Mouse (Mus musculus) erythroblast, embryonic 14.5 days (primary cell): Measurements from ENCODE around the gene BC052040. TPM values are rescaled to one million over a fixed set of nuclear protein-coding genes. Genes with fewer than 3 reads are reported as not detected.

Source experiments
- H3K27me3 ChIP-seq: 2 replicates; pipeline ENCODE4 v1.6.1; 2012; ENCODE audit warnings: inconsistent platforms; ENCODE audit not compliant: control insufficient read depth
- H3K36me3 ChIP-seq: 2 replicates; pipeline ENCODE4 v1.6.1; 2012; ENCODE audit warnings: mild to moderate bottlenecking, inconsistent platforms; ENCODE audit not compliant: control insufficient read depth
- H3K4me1 ChIP-seq: 2 replicates; pipeline ENCODE4 v1.6.1; 2012; ENCODE audit warnings: inconsistent platforms; ENCODE audit not compliant: control insufficient read depth
- H3K4me3 ChIP-seq: replicated peaks from 2 replicates; pipeline ENCODE3; 2012; ENCODE audit warnings: moderate library complexity, mild to moderate bottlenecking, inconsistent platforms
- H3K9me3 ChIP-seq: 2 replicates; pipeline ENCODE4 v1.6.1; 2012; ENCODE audit warnings: low read length, inconsistent platforms, mixed read lengths; ENCODE audit not compliant: control insufficient read depth
- GATA1 ChIP-seq: IDR thresholded peaks from 2 replicates; pipeline ENCODE4 v1.6.1; 2012; ENCODE audit warnings: low read length, inconsistent platforms, mixed read lengths
- TAL1 ChIP-seq: IDR thresholded peaks from 3 replicates; pipeline ENCODE4 v1.6.1; 2012; ENCODE audit warnings: low read length, inconsistent platforms, mixed read lengths
- polyA plus RNA-seq: library from polyadenylated mRNA; stranded (reverse); fragments of >175 nt; gene quantifications from 2 replicates; pipeline ENCODE4 v1.2.3, GENCODE M21; 2012

The BC052040 gene
- polyA plus RNA-seq, 1 experiment = 0.87 TPM

DNA sequence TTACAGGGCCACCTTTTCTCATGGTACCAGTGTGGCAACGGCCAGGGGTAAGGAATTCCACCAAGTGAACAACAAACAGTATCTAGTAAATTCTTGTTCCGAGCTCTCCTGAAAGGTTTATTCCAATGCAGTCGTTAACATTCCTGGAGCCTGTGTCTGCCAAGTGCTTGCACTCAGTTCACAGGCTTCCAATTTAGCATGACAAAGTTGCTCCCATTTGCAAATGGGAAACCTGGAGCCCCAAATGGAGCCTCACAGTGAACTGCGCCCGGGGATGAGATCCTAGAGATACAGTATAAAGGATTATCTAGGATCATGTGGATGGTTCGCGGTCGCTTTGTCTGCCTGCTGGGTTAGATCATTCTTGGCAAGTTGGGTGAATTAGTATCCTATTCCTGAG, 141.9 kb downstream of the BC052040 start:
- TF ChIP-seq GATA1 (no peak), TAL1 (no peak)
- no peaks in the 10 kb centered on the region for H3K27me3 ChIP-seq
- H3K4me1 ChIP-seq = no peaks in the 10 kb centered on the region
- H3K4me3 ChIP-seq = no peak overlapping the region
- peaks cover 16% of the 10 kb centered on the region for H3K9me3 ChIP-seq
- peaks cover 11% of the 10 kb centered on the region for H3K36me3 ChIP-seq

DNA sequence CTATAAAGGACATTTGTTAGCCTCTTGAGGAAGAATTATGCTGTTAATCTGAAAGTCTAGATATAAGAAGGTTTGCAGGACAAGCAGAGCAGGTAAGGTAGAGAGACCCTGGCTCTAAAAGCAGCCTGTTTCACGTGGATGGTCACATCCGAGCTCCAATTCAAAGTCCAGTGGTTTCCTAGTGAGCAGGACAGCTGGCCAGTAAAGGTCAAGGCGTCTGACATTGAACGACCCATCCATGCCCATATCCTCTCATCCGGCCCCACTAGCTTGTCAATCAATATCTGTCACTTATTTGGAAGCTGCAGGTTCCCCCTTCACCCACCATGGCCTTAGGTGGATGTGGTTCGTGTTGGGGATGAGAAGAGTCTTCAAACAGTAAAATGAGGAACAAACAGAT, 142.7 kb downstream of the BC052040 start:
- no peak for TF ChIP-seq GATA1
- TF ChIP-seq TAL1 = no peak
- H3K4me1 ChIP-seq = no peaks in the 10 kb centered on the region
- H3K9me3 ChIP-seq = peaks cover 13% of the 10 kb centered on the region
- H3K36me3 ChIP-seq = peaks cover 10% of the 10 kb centered on the region
- H3K4me3 ChIP-seq = no peak overlapping the region
- H3K27me3 ChIP-seq = no peaks in the 10 kb centered on the region

DNA sequence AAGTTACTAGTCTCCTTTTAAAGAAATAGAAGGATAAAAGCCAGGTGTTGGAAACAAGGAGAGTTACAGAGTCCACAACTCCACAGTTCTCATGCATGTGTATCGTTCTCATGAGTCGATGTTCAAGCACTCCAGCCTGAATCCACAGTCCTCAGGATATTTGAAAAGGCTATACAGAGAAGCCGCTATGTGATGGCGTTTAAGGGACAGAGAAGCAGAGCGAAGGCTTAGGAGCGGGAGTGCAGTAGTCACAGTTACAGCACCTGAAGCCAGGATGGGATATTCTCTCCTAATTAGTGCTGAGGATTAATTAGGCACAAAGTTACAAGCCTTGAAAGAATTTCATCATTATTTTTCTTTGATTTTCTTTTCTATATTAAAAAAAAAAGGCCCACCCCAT, 143.2 kb downstream of the BC052040 start:
- no peak overlapping the region for H3K4me3 ChIP-seq
- H3K4me1 ChIP-seq = no peaks in the 10 kb centered on the region
- TF ChIP-seq GATA1 (no peak), TAL1 (no peak)
- peaks cover 9% of the 10 kb centered on the region for H3K9me3 ChIP-seq
- peaks cover 6% of the 10 kb centered on the region for H3K36me3 ChIP-seq
- no peaks in the 10 kb centered on the region for H3K27me3 ChIP-seq

DNA sequence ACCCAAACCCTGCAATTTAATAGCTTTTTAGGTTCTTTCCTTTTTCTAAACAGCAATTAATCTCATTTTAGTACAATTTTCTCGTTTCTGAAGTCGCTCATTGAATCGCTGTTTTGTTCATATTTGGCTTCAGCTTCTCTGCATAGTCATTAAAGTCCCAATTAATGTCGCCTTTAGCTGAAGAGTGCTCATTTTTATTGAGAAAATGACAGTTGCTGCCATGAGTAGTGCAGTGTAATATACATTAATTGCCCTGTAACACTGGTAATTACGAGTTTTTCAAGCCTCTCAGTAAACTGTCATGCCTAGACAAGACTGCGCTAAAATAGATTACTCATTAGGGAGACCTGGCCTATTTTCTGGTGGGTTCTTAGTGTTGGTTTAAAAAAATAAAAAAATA, 144.0 kb downstream of the BC052040 start:
- Histone ChIP-seq H3K9me3 (peaks cover 7% of the 10 kb centered on the region), H3K27me3 (no peaks in the 10 kb centered on the region), H3K36me3 (peaks cover 6% of the 10 kb centered on the region), H3K4me1 (no peaks in the 10 kb centered on the region), H3K4me3 (no peak overlapping the region)
- TF ChIP-seq TAL1 = no peak
- TF ChIP-seq GATA1 = no peak

DNA sequence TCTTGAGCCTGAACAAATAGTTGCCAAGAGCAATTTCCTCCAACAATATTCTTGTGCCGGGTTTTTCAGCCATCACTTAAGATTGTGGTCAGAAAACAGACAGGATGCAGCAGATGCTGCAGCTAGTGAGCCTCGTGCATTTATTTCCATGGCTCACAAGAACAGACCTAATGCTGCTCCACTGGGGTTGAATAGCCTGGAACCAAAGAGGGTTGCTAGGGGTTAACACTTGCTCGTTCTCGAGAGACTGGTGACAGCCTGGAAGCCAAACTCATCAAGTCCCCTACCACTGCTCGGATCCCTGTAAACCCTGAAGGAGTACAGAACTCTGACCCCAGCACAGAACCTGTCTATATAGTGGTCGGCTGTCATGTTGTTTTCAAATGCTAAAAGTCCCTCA, 144.4 kb downstream of the BC052040 start:
- peaks cover 6% of the 10 kb centered on the region for H3K36me3 ChIP-seq
- TF ChIP-seq GATA1 (no peak), TAL1 (no peak)
- H3K27me3 ChIP-seq = no peaks in the 10 kb centered on the region
- no peak overlapping the region for H3K4me3 ChIP-seq
- H3K9me3 ChIP-seq = peaks cover 3% of the 10 kb centered on the region
- no peaks in the 10 kb centered on the region for H3K4me1 ChIP-seq

DNA sequence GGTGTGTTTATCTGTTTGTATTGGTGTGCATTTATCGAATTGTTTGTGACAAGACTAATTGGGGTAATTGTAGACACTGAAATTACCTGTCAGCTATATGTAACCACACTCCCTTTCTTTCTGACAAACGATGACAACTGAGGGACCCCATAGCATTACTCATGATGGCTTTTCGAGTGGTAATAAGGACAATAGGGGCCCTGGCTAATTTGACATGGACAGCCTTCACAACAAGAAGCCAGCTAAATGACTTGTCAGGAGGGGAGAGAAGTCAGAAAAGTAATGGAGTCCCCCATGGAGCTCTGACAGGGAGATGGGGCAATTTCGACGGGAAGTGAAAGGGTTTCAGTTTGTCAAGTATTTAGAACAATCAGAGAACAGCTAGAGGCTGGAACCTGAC, 145.3 kb downstream of the BC052040 start:
- peaks cover 3% of the 10 kb centered on the region; the same call in 1 of the 2 replicates for H3K9me3 ChIP-seq
- peaks cover 6% of the 10 kb centered on the region for H3K36me3 ChIP-seq
- H3K4me1 ChIP-seq = no peaks in the 10 kb centered on the region
- H3K4me3 ChIP-seq = no peak overlapping the region
- H3K27me3 ChIP-seq = no peaks in the 10 kb centered on the region
- no peak for TF ChIP-seq TAL1
- no peak for TF ChIP-seq GATA1

DNA sequence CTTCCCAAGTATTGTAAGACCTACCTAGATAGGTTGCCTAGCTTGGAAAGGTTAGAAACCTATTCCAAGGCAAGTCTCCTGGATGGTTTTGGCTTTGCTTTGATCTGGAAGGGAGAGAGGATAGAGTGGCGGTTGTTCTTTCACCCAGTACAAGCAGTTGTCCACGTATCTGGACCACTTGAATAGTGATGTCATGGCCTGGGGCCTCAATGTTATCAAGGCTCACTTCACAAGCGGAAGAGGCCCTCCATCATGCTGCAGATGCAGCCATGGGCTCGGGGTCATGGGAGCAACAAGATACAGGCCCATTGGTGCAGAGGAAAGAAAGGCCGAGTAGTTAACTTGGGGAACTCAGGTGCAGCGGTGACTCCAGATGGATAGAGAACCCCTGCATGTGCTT, 147.1 kb downstream of the BC052040 start:
- Histone ChIP-seq H3K36me3 (peaks cover 6% of the 10 kb centered on the region), H3K9me3 (peaks cover 3% of the 10 kb centered on the region; the same call in 1 of the 2 replicates), H3K27me3 (no peaks in the 10 kb centered on the region), H3K4me1 (no peaks in the 10 kb centered on the region), H3K4me3 (no peak overlapping the region)
- TF ChIP-seq TAL1 (no peak), GATA1 (no peak)

DNA sequence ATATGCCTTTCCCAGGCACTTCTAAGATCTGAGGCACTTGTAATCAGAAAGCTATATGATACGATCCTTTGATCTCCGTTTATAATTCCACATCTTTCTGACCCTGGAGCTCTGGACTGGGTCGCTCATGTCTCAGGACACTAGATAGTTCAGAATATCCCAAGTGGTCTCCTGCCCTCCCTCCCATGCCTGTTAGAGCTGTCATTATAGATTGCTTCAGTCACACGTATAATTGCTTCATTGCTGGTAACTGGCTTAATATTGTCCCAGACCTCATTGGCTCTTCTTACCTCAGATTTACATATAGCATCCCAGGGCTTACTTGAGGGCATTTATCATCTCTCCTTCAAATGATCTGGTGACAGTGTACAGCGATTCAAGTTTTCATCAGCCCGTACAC, 149.0 kb downstream of the BC052040 start:
- TF ChIP-seq TAL1 = no peak
- no peak for TF ChIP-seq GATA1
- Histone ChIP-seq H3K9me3 (peaks cover 3% of the 10 kb centered on the region; the same call in 1 of the 2 replicates), H3K36me3 (peaks cover 6% of the 10 kb centered on the region), H3K4me1 (no peaks in the 10 kb centered on the region), H3K4me3 (no peak overlapping the region), H3K27me3 (no peaks in the 10 kb centered on the region)

DNA sequence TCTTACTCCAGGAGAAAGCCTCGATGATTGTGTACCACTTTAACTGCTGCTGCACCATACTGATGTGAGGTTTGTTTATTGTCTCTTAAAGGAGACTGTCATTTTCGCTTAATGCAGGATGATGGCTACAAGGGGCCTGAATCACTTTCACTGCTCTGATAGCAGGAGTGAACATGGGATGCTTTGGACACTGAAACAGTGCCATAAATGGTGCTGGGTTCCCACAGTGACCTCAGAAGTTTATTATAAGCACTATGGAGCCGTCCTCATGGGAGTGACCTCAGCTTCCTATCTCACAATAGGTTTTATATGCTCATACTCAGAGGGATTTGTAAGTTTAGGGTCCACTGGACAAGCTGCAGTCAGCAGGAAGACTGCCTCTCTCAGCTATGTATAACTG, 149.7 kb downstream of the BC052040 start:
- Histone ChIP-seq H3K4me1 (no peaks in the 10 kb centered on the region), H3K4me3 (no peak overlapping the region), H3K36me3 (peaks cover 6% of the 10 kb centered on the region), H3K9me3 (peaks cover 3% of the 10 kb centered on the region; the same call in 1 of the 2 replicates), H3K27me3 (no peaks in the 10 kb centered on the region)
- TF ChIP-seq TAL1 (no peak), GATA1 (no peak)

DNA sequence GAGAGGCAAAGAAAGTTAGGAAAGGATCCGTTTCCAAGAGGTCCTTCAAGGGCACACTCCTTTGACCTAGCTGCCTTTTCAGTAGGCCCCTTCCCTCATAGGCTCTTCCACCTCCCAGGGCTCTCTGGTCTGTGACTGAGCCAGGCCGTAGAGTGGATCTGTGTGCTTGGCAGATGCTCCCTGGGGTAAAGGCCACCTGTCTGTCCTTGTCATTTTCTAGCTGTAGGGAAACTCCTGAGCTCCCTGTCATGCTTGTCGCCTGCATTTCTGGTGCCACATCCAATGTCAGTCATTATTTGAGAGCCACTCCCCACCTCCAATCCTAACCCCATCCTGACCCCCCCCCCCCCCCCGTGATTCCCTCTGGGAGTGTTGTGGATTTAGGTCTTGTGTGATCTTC, 151.1 kb downstream of the BC052040 start:
- TF ChIP-seq TAL1 (no peak), GATA1 (no peak)
- Histone ChIP-seq H3K4me3 (no peak overlapping the region), H3K4me1 (no peaks in the 10 kb centered on the region), H3K9me3 (peaks cover 3% of the 10 kb centered on the region; the same call in 1 of the 2 replicates), H3K27me3 (no peaks in the 10 kb centered on the region), H3K36me3 (peaks cover 6% of the 10 kb centered on the region)
